ENCODE assay signal across 33 mouse cellular contexts in genomic region chr5:107547955-107548354, GRCm38 (mm10). TPM values are rescaled to one million over a fixed set of nuclear protein-coding genes. Genes with fewer than 3 reads are reported as not detected.
A peak's percentile ranks its signal among the peaks of the same experiment; 100 is the strongest.
DNase-seq lines count a peak whose midpoint lies in the region; ATAC-seq and TF ChIP-seq lines count a peak whose summit lies in the region.
"Had no signal": no experiment of that assay in that cellular context is flagged by ENCODE, and none has a peak within 500 bp of the region (broad histone marks: within the 10 kb centered on the region; RNA-seq: fewer than 3 reads in every experiment).

No protein-coding gene starts in this region.

- no peak overlapping the region for H3K9ac ChIP-seq in stomach, embryonic 15.5 days
- H3K9ac ChIP-seq in stomach, postnatal 0 days (ENCODE audit: low read length) = no peak overlapping the region
- H3K9ac ChIP-seq in liver, embryonic 14.5 days (replicated peaks) = peak overlapping the region; percentile 38
- H3K9ac ChIP-seq: embryonic facial prominence, embryonic 15.5 days; hindbrain, embryonic 15.5 days; midbrain, embryonic 13.5 days had no signal

- TF ChIP-seq EP300 in stomach, postnatal 0 days (optimal IDR thresholded peaks at IDR 0.05) = no peak
- peak; percentile 95 for TF ChIP-seq EP300 in liver, embryonic 14.5 days (IDR thresholded peaks at IDR 0.05; ENCODE audit: low read depth)

- intact Hi-C loops in left cerebral cortex, postnatal 14 days (cut with DNase I) = no loop called here

- TF ChIP-seq CTCF in stomach, postnatal 0 days (IDR thresholded peaks at IDR 0.05; ENCODE audit: low read depth) = no peak
- TF ChIP-seq CTCF in liver, embryonic 14.5 days (IDR thresholded peaks at IDR 0.05; ENCODE audit: low read depth) = no peak

- H3K36me3 ChIP-seq in stomach, embryonic 15.5 days = 0 out of 2 replicates have a peak, but pooled peaks cover 5% of the 10 kb centered on the region
- H3K36me3 ChIP-seq in stomach, postnatal 0 days (ENCODE audit: control insufficient read depth, insufficient read depth, low read length) = no peaks in the 10 kb centered on the region
- no peaks in the 10 kb centered on the region for H3K36me3 ChIP-seq in liver, embryonic 14.5 days (replicated peaks; ENCODE audit: control insufficient read depth, insufficient read depth, low read depth)

- H3K4me3 ChIP-seq in stomach, embryonic 15.5 days (replicated peaks) = no peak overlapping the region
- H3K4me3 ChIP-seq in stomach, postnatal 0 days (ENCODE audit: low read depth, low read length) = no peak overlapping the region
- H3K4me3 ChIP-seq in liver, embryonic 14.5 days (ENCODE audit: insufficient read depth in 1 of 2, low read depth in 2 of 2, low read length in 2 of 2) = no peak overlapping the region
- H3K4me3 ChIP-seq: embryonic facial prominence, embryonic 10.5 days; embryonic facial prominence, embryonic 15.5 days; heart, embryonic 10.5 days; hindbrain, embryonic 15.5 days; megakaryocyte, embryonic 14.5 days; midbrain, embryonic 13.5 days had no signal

- no peak overlapping the region for H3K27ac ChIP-seq in stomach, embryonic 15.5 days
- H3K27ac ChIP-seq in stomach, postnatal 0 days (replicated peaks) = no peak overlapping the region
- H3K27ac ChIP-seq in liver, embryonic 14.5 days = peak overlapping the region; percentile 87
- H3K27ac ChIP-seq: embryonic facial prominence, embryonic 10.5 days; embryonic facial prominence, embryonic 15.5 days; heart, embryonic 10.5 days; hindbrain, embryonic 15.5 days; midbrain, embryonic 13.5 days had no signal

- H3K4me1 ChIP-seq in stomach, embryonic 15.5 days = no peaks in the 10 kb centered on the region
- H3K4me1 ChIP-seq in stomach, postnatal 0 days (replicated peaks; ENCODE audit: control insufficient read depth, insufficient read depth) = no peaks in the 10 kb centered on the region
- peaks cover 18% of the 10 kb centered on the region in 2 experiments for H3K4me1 ChIP-seq in liver, embryonic 14.5 days (replicated peaks; ENCODE audit: control insufficient read depth in 2 of 2, insufficient read depth in 2 of 2, low read length in 1 of 2)
- H3K4me1 ChIP-seq: embryonic facial prominence, embryonic 10.5 days; embryonic facial prominence, embryonic 15.5 days; hindbrain, embryonic 15.5 days; midbrain, embryonic 13.5 days had no signal

- H3K27me3 ChIP-seq in stomach, embryonic 15.5 days (replicated peaks) = no peaks in the 10 kb centered on the region
- no peaks in the 10 kb centered on the region for H3K27me3 ChIP-seq in stomach, postnatal 0 days (ENCODE audit: control insufficient read depth, insufficient read depth, low read length)
- no peaks in the 10 kb centered on the region; the same call in 1 of the 2 replicates for H3K27me3 ChIP-seq in liver, embryonic 14.5 days (ENCODE audit: control insufficient read depth, insufficient read depth, low read length)
- H3K27me3 ChIP-seq: embryonic facial prominence, embryonic 15.5 days; hindbrain, embryonic 15.5 days; megakaryocyte, embryonic 14.5 days; midbrain, embryonic 13.5 days; Patski had no signal

- no peak for DNase-seq in stomach, postnatal 0 days (ENCODE audit: low spot score)
- DNase-seq in c-Kit-positive CD71-positive TER-119-positive erythroid progenitor cells, embryonic 14.5 days (ENCODE audit: low spot score) = peak; percentile 65
- DNase-seq in liver, embryonic 14.5 days (ENCODE audit: low read depth in 3 of 3, low spot score in 3 of 3) = peak; percentile 68 to 75 (median 74)
- DNase-seq in frontal cortex, postnatal 25 days (ENCODE audit: low spot score in 2 of 2) = no peak
- no peak for DNase-seq in ovary, postnatal 14 days (ENCODE audit: low spot score)
- DNase-seq in left cerebral cortex, postnatal 14 days (ENCODE audit: low spot score in 2 of 2) = no peak
- DNase-seq: adrenal gland, postnatal 10 days; B cell, adult 2 months; cerebellum, adult 18-20 months; cerebellum, postnatal 14 days; gastrocnemius, postnatal 25 days; heart, postnatal 4 days; kidney, adult 11 months; kidney, postnatal 4 days; lung, postnatal 36 days; retina, postnatal 1 day; right cerebral cortex, postnatal 14 days; thymus, postnatal 14 days had no signal

- ATAC-seq in stomach, embryonic 15.5 days (ENCODE audit: insufficient read depth, low FRiP score, low read depth) = peak; percentile 87; the same call in 1 of the 2 replicates
- no peak for ATAC-seq in stomach, postnatal 0 days (ENCODE audit: low FRiP score, low TSS enrichment)
- ATAC-seq in liver, embryonic 14.5 days (ENCODE audit: insufficient read depth) = peak; percentile 100
- ATAC-seq in megakaryocyte-erythroid progenitor cell, adult 5-6 weeks (replicated peaks; ENCODE audit: low FRiP score, low TSS enrichment, poor library complexity, severe bottlenecking) = peak; percentile 96
- ATAC-seq: forebrain, embryonic 14.5 days; inflammation-experienced regulatory T-cells, adult 6 months; midbrain, embryonic 13.5 days; Patski had no signal

- no peaks in the 10 kb centered on the region for H3K9me3 ChIP-seq in stomach, embryonic 15.5 days
- H3K9me3 ChIP-seq in stomach, postnatal 0 days (ENCODE audit: control insufficient read depth, low read length) = no peaks in the 10 kb centered on the region
- no peaks in the 10 kb centered on the region for H3K9me3 ChIP-seq in liver, embryonic 14.5 days (ENCODE audit: control insufficient read depth, low read length)
- H3K9me3 ChIP-seq: embryonic facial prominence, embryonic 10.5 days; embryonic facial prominence, embryonic 15.5 days; heart, embryonic 10.5 days; hindbrain, embryonic 15.5 days; megakaryocyte, embryonic 14.5 days; midbrain, embryonic 13.5 days had no signal

- no peak overlapping the region for H3K4me2 ChIP-seq in stomach, embryonic 15.5 days
- no peak overlapping the region for H3K4me2 ChIP-seq in stomach, postnatal 0 days (replicated peaks; ENCODE audit: low read depth)
- H3K4me2 ChIP-seq in liver, embryonic 14.5 days (ENCODE audit: low read depth) = peak overlapping the region; percentile 50
- H3K4me2 ChIP-seq: embryonic facial prominence, embryonic 15.5 days; hindbrain, embryonic 15.5 days; midbrain, embryonic 13.5 days had no signal

- 76% methylated on average over 3 of the region's 3 CpGs for WGBS in stomach, embryonic 15.5 days
- WGBS in stomach, postnatal 0 days = 81% methylated on average over 3 of the region's 3 CpGs
- WGBS in liver, embryonic 14.5 days (ENCODE audit: insufficient replicate concordance) = 19% methylated on average over 3 of the region's 3 CpGs

RNA-seq across cellular contexts. Expression of gene 1700028K03Rik, which starts 13.4 kb away (rescaled TPM):
- polyA plus RNA-seq in stomach, embryonic 15.5 days (2015; fragmentation: Nextera tagmentation; extraction: Ambion mirVana) = 0.05 and 0.12 TPM in 2 replicates
- polyA plus RNA-seq in stomach, postnatal 0 days (2015; fragmentation: Nextera tagmentation; extraction: Ambion mirVana) = 0.04 and 0.05 TPM in 2 replicates
- polyA plus RNA-seq in liver, embryonic 14.5 days (2012; rRNA removed) = 0.01 TPM in 2 replicates
- not detected in 2 replicates for polyA plus RNA-seq in liver, embryonic 14.5 days (2014; fragmentation: Nextera tagmentation; extraction: Ambion mirVana)
- total RNA-seq in megakaryocyte-erythroid progenitor cell, adult 5-6 weeks (2014; fragmentation: Nextera tagmentation) = 0.30 TPM in 1 of 2 replicates, not detected in the other
- not detected in 2 replicates for total RNA-seq in megakaryocyte-erythroid progenitor cell, adult 5-6 weeks (2017)
- total RNA-seq in left cerebral cortex, postnatal 14 days (2021) = 1 to 10 TPM in 1 of 2 experiments, under 1 TPM in 1; 0.55 to 1.1 TPM
- total RNA-seq: gastrocnemius, postnatal 25 days; heart, postnatal 4 days; monocyte, adult 5-6 weeks had no signal
- polyA plus RNA-seq: liver, adult 2 months; small intestine, adult 2 months had no signal

RNA-seq across cellular contexts. Expression of gene Gm42669, which starts 40.5 kb away (rescaled TPM):
- polyA plus RNA-seq in stomach, embryonic 15.5 days (2015; fragmentation: Nextera tagmentation; extraction: Ambion mirVana) = 0.32 and 0.57 TPM in 2 replicates
- polyA plus RNA-seq in stomach, postnatal 0 days (2015; fragmentation: Nextera tagmentation; extraction: Ambion mirVana) = 0.11 and 0.13 TPM in 2 replicates
- polyA plus RNA-seq in liver, embryonic 14.5 days (2012; rRNA removed) = 0.02 and 0.06 TPM in 2 replicates
- 0.06 TPM in 1 of 2 replicates, not detected in the other for polyA plus RNA-seq in liver, embryonic 14.5 days (2014; fragmentation: Nextera tagmentation; extraction: Ambion mirVana)
- total RNA-seq in megakaryocyte-erythroid progenitor cell, adult 5-6 weeks (2014; fragmentation: Nextera tagmentation) = 0.94 TPM in 1 of 2 replicates, not detected in the other
- total RNA-seq in megakaryocyte-erythroid progenitor cell, adult 5-6 weeks (2017) = 0.84 and 1.3 TPM in 2 replicates
- total RNA-seq in left cerebral cortex, postnatal 14 days (2021) = under 1 TPM; 0.66 to 0.76 TPM
- total RNA-seq: gastrocnemius, adult 18-20 months; gastrocnemius, postnatal 25 days had no signal
- polyA plus RNA-seq: liver, adult 2 months; small intestine, adult 2 months had no signal

RNA-seq across cellular contexts. Expression of gene Rpap2, which starts 49.2 kb away (rescaled TPM):
- 16.3 and 17.5 TPM in 2 replicates for polyA plus RNA-seq in stomach, embryonic 15.5 days (2015; fragmentation: Nextera tagmentation; extraction: Ambion mirVana)
- polyA plus RNA-seq in stomach, postnatal 0 days (2015; fragmentation: Nextera tagmentation; extraction: Ambion mirVana) = 10.2 and 10.4 TPM in 2 replicates
- polyA plus RNA-seq in liver, embryonic 14.5 days (2012; rRNA removed) = 1.4 and 2.6 TPM in 2 replicates
- 5.5 and 6.5 TPM in 2 replicates for polyA plus RNA-seq in liver, embryonic 14.5 days (2014; fragmentation: Nextera tagmentation; extraction: Ambion mirVana)
- 11.7 and 12.8 TPM in 2 replicates for total RNA-seq in megakaryocyte-erythroid progenitor cell, adult 5-6 weeks (2014; fragmentation: Nextera tagmentation)
- total RNA-seq in megakaryocyte-erythroid progenitor cell, adult 5-6 weeks (2017) = 23.7 and 24.3 TPM in 2 replicates
- 10 to 100 TPM; 21.8 to 24.0 TPM for total RNA-seq in left cerebral cortex, postnatal 14 days (2021)

RNA-seq across cellular contexts. Expression of gene Glmn, which starts 49.7 kb away (rescaled TPM):
- 26.1 and 27.5 TPM in 2 replicates for polyA plus RNA-seq in stomach, embryonic 15.5 days (2015; fragmentation: Nextera tagmentation; extraction: Ambion mirVana)
- polyA plus RNA-seq in stomach, postnatal 0 days (2015; fragmentation: Nextera tagmentation; extraction: Ambion mirVana) = 15.9 and 16.3 TPM in 2 replicates
- polyA plus RNA-seq in liver, embryonic 14.5 days (2012; rRNA removed) = 1.6 and 3.1 TPM in 2 replicates
- polyA plus RNA-seq in liver, embryonic 14.5 days (2014; fragmentation: Nextera tagmentation; extraction: Ambion mirVana) = 5.7 and 6.2 TPM in 2 replicates
- 5.5 and 20.0 TPM in 2 replicates for total RNA-seq in megakaryocyte-erythroid progenitor cell, adult 5-6 weeks (2014; fragmentation: Nextera tagmentation)
- 15.3 and 15.8 TPM in 2 replicates for total RNA-seq in megakaryocyte-erythroid progenitor cell, adult 5-6 weeks (2017)
- 10 to 100 TPM; 18.1 to 18.7 TPM for total RNA-seq in left cerebral cortex, postnatal 14 days (2021)

Comparison
In these comparisons a context has a peak if more than half of its experiments do, and no peak if none do; other contexts are left out.
1. DNase-seq: peak in c-Kit-positive CD71-positive TER-119-positive erythroid progenitor cells, embryonic 14.5 days (single experiment) and liver, embryonic 14.5 days (3 of 3); none in stomach, postnatal 0 days (single experiment), frontal cortex, postnatal 25 days (0 of 2), ovary, postnatal 14 days (single experiment) and left cerebral cortex, postnatal 14 days (0 of 2).